Mouse (Mus musculus): ENCODE measurements at regions not wholly inside any gene's neighbourhood (a gene's known extent, or its start where the extent isn't known, plus 50 kb on each side); places are given as distances from the start of the nearest gene placed in this dataset.

DNA sequence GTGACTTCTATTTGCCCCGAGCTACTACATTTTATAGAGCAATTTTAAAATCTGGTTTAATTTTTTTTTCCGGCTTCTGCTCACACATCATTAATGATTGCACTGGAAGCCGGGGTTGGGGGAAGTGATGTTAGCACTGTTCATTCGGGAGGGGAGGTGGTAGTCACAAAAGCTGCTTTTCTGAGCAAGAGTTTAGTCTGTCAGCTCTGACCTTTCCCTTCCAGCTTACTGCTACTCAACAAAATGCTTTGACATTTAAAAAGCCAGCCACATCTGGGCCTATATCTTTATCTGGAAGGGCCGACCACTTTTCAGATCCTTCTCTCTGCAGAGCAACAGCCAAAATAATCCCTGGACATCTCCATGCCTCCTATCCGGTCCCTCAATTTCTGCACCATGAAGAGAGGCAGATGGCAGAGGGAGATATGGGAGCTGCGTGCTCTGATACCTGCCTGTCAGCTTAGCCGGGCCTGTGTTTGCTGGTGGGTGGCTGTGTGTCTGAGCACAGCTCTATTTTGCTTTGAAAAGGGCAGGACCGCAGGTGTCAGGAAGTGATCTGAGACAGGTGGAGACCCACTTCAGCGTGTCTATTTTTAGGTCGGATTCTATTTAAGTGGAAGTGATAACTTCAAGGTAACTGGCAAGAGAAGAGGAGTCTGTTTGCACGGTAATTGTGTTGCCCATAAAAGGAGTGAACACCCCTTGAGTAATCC is 63.1 kb downstream of the Kcnf1 start:
- ATAC-seq (ENCODE audit: low TSS enrichment) = no peak

DNA sequence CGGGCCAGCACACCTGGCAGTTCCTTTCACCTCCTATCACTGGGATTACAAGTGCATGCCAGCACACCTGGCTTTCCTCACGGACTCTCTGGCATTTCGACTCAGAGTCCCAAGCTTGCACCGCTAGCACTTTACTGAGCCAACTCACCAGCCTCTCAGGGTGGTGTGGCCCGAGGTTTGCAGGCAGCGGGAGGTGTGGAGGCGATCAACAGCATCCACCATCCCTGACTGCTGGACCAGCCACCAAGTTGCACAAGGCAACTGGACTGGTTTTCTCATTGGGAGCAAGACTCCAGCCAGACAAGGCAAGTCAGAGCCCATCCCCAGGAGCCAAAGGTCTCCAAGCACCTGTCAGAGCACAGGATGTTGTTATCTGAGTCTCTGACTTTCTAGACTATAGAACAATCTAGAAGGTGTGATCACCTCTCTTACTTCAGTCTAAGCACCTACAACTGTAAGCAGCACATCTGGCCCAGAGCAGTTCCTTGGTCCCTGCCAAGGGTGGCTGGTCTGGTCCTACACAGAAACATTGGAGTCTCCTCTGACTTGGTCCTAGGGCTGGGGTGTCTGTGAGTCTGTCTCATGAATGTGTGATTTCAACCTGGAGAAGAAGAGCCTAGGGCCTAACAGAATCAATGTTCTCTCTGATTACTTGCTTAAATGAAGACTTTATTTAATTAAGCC is 63.8 kb downstream of the Kcnf1 start:
- ATAC-seq (ENCODE audit: low TSS enrichment) = no peak

DNA sequence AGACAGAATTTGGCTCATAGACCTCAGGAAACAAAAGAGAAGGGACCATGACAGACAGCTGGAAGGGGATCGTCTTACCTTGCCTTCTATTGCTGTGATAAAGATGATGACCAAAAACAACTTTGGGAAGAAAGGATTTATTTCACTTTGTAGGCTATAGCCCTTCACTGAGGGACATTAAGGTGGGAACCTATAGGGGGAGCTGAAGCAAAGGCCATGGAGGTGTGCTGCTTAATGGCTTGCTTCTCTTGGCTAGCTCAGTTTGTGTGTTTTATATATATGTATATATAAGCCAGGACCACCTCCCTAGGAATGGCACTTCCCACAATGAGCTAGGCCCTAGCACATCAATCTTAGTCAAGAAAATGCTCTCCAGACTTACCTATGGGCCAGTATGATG is 70.5 kb downstream of the Kcnf1 start:
- ATAC-seq (ENCODE audit: low TSS enrichment) = no peak

- no peak for ATAC-seq (ENCODE audit: low TSS enrichment)
Observed at GRCm38 (mm10) chr12:17105057-17105712, 71.5 kb downstream of the Kcnf1 start.

DNA sequence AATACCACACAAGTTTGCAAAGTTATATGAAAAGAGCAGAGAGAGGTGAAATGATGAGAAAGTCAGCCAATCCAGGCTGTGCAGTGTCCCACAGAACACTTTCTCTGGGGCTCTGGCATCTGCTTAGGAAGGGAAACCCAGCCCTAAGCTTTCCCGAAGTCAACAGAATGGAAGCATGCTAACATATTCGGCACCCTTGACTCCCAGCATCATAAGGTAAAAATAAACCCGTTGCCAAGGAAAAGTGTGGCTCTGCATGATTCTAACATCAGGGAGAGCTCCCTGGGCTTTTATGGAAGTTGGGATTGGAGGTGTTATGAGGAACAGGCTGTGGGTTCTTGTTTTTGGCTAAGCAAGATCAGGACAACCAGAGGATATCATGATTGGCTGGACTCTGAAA is 74.8 kb downstream of the Kcnf1 start:
- 0 out of 2 replicates have a peak, but pooled peaks have one; percentile 20 for ATAC-seq (ENCODE audit: low TSS enrichment)

DNA sequence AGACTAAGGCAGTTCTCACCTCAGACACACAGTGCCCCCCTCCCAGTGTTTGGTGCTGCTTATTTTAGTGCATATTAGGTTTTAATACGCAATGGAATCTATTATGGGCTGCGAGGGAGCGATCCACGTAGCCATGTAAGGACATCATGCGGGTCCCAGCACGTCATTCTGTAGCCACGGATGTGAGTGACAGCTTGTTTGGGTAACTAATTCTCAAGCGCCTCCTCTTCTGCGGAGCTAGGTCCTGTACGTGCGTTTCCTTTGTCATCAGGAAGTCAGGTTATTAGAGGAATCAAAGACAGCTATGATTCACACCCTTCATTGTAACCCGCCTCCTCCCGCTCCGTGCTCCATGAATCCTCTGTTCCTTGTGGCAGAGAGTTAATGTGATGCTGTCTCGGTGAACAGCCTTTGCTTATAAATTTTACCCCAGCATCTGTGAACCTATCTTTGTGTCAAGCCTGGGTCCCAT is 78.9 kb downstream of the Kcnf1 start:
- ATAC-seq (ENCODE audit: low TSS enrichment) = peak; percentile 64

GRCm38 (mm10) chr12:17094758-17095157 is 81.9 kb downstream of the Kcnf1 start:
- no peak for ATAC-seq (ENCODE audit: low TSS enrichment)

DNA sequence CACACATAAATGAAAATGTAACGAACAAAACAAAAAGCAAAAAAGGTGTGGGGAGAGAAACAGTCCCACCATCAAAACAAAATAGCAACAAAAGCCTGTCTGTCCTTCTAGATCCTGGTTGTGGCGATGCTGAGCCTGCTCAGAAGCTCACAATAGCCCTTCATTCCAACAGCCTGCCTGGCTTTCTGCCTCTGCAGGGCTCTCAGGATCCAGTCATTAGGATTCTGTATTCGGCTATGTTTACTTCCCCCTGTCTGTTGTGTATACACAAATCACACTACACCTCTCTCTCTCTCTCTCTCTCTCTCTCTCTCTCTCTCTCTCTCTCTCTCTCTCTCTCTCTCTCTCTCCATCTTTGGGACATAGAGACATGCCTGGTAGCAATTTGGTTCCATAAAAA is 82.2 kb upstream of the 2410004P03Rik start:
- ATAC-seq (ENCODE audit: low TSS enrichment) = no peak

- ATAC-seq (ENCODE audit: low TSS enrichment) = no peak
Observed at GRCm38 (mm10) chr12:17091058-17091457, 79.5 kb upstream of the 2410004P03Rik start.

DNA sequence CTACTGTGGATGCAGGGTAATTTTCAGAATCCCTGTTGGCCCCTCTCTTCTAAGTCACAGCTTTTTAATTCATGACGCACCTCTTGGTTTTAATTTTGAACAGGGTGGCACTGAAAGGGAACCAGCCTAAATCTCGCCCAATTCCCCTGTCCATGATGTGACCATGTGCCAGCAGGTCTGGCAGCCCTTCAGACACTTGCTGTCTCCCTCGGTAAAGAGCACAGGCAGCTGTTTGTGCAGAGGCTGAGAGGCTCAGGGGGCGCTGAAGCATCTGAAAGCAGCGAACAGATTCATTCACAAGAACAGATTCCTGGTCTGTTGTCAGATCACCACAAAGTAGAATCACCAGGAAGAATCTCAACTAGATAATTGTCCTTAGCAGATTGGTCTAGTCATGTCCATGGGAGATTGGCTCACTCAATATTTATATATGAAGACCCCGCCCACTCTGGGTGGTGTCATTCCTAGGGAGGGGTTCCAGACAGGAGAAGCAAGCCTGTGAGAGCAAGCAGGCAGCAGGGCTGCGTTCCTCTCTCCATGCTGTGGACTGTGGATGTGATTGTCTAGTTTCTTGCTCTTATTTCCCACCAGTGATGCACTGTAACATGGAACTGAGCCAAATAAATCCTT is 78.3 kb upstream of the 2410004P03Rik start:
- peak; percentile 38; the same call in 1 of the 2 replicates for ATAC-seq (ENCODE audit: low TSS enrichment)

DNA sequence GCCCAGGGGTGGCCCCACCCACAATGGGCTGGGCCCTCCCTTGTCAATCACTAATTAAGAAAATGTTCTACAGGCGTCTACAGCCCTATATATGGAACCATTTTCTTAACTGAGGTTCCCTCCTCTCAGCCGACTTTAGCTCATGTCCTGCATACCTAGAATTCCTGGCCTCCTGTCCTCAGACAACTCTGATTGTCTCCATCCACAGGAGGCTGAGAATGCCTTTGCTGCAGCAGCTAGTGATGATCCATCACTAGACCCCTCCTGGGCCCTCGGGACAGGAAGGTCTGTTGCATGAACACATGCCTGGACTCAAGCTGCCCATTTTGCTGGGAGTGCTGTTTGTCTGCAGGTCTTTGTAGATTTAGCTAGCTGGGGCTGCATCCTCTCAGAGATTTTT is 75.9 kb upstream of the 2410004P03Rik start:
- no peak for ATAC-seq (ENCODE audit: low TSS enrichment)

DNA sequence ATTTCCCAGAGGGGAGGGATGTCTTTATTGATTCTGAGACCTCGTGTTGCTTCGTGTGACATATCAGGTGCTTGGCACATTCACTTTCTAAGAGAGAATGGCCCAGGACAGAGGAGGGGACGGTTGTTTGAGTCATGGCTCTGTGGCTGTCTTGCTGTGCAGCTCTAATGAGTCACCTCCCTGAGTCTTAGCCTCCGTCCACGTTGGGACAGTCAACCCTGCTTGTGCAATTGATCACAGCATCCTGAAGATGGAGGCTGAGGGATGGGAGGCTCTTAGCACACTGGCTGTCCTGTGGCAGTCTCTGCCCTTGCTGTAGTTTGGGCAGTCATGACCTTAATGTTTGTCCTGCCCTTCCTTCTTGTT is 73.7 kb upstream of the 2410004P03Rik start:
- peak; percentile 28 for ATAC-seq (ENCODE audit: low TSS enrichment)

DNA sequence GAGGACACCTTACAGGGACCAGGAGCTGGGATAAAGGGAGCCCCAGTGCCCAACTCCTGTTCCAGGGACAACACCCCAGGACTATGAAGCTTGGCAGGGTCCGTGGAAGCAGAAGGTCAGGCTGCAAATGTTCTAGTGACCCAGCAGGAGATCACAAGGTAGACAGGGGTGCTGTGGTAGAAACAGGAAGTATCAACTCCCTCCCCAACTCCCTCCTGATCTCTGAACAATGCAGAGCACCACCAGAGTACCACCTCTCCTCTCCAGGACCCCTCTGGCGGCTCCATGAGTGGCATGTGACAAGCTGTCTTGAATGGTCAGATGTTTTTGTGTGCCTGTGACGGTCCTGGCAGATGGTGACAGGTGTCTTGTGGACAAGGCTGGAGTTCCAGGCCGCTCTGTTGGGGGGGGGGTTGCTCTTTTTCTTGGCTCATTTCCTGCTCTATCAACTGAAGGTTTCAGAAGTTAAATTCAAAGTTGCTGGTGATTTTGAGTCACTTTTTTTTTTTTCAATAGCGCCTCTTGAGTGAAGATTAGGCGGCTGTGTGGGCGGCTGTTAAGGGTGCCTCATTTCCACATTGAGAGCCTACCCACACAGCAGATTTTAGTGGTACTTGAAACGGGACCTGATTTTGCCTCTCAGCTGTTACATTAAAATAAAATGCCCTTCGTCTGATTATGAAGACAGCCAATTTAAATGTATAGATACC is 73.1 kb upstream of the 2410004P03Rik start:
- ATAC-seq (ENCODE audit: low TSS enrichment) = peak; percentile 77

GRCm38 (mm10) chr12:17071691-17072454 is 60.3 kb upstream of the 2410004P03Rik start:
- peak; percentile 48 for ATAC-seq (ENCODE audit: low TSS enrichment)

- ATAC-seq (ENCODE audit: low TSS enrichment) = peak; percentile 69
Observed at GRCm38 (mm10) chr12:17069808-17070207, 58.3 kb upstream of the 2410004P03Rik start.

DNA sequence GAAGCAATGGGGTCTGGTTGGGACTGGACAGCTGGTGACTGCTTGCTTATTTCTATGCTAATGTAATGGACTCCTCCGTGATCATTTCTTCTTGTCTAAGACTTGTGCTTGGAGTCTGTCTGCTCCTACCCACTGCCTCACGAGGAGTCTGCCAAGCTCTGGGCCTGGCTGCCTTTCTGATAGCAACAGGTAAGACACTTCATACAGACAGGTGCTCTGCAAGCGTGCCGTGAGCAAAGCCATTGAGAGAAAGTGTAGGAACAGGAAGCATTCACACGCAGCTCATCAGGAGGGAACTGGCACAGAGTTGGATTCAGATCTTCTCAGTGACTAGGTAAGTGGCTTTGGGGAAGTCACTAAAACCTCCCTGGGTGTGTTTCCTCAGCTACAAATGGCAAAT is 57.6 kb upstream of the 2410004P03Rik start:
- ATAC-seq (ENCODE audit: low TSS enrichment) = peak; percentile 7; the same call in 1 of the 2 replicates

- 0 out of 2 replicates have a peak, but pooled peaks have one; percentile 5 for ATAC-seq (ENCODE audit: low TSS enrichment)
Observed at GRCm38 (mm10) chr12:17063920-17064319, 52.4 kb upstream of the 2410004P03Rik start.
